Mouse (Mus musculus) right cerebral cortex, postnatal 25 days (tissue): ENCODE data around the gene Sin3a.

Experiments used
- DNase-seq: peaks from one replicate; pipeline ENCODE4 v3.0.0; 2022

The Sin3a gene

GRCm38 (mm10) chr9:57138507-57138906 lies 66.7 kb downstream of the Sin3a start:
- no peak for DNase-seq

GRCm38 (mm10) chr9:57139110-57139509 lies 67.3 kb downstream of the Sin3a start:
- DNase-seq = no peak

- DNase-seq = no peak
Measured at GRCm38 (mm10) chr9:57139571-57139970, 67.7 kb downstream of the Sin3a start.

- no peak for DNase-seq
Measured at GRCm38 (mm10) chr9:57141417-57142353, 69.8 kb downstream of the Sin3a start.

DNA sequence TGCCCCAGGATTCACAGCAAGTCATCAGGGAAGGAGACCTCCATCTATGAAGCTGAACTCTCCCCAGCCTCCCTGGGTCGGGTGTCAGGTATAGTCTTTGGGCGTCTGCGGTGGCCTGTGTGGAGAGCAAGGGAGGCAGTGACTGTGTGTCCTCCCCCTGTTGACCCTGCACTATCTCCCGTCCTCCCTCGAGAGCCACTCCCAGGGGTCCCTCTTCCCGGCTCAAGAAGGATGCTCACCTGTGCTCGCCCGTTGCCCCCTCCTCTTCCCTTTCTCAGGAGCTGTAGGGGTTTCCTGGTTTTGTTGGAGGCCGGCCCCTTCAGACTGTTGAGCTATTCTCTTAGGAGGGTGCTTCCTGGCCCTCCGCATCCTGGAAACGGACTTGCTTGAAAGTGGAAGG lies 71.4 kb downstream of the Sin3a start:
- no peak for DNase-seq

DNA sequence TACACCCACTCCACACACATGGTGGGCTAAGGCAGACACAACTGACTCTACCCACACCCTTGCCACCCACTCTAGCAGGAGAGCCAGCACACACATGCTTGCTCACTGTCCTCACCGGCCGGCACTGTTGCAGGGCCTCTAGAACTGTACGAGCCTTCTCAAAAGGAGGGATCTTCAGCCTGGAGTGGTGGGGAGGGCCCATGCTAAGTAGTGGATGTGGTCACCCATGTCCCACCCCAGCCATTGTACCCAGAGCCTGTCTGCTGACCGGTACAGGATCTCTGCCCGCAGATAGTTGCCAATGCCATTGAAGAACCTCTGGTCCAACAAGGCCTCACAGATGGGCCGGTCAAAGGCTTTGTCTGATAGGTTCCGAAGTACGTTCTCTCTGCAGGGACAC lies 73.0 kb downstream of the Sin3a start:
- no peak for DNase-seq

GRCm38 (mm10) chr9:57146451-57147066 lies 74.7 kb downstream of the Sin3a start:
- DNase-seq = no peak

- DNase-seq = no peak
Measured at GRCm38 (mm10) chr9:57147205-57148143, 75.6 kb downstream of the Sin3a start.

DNA sequence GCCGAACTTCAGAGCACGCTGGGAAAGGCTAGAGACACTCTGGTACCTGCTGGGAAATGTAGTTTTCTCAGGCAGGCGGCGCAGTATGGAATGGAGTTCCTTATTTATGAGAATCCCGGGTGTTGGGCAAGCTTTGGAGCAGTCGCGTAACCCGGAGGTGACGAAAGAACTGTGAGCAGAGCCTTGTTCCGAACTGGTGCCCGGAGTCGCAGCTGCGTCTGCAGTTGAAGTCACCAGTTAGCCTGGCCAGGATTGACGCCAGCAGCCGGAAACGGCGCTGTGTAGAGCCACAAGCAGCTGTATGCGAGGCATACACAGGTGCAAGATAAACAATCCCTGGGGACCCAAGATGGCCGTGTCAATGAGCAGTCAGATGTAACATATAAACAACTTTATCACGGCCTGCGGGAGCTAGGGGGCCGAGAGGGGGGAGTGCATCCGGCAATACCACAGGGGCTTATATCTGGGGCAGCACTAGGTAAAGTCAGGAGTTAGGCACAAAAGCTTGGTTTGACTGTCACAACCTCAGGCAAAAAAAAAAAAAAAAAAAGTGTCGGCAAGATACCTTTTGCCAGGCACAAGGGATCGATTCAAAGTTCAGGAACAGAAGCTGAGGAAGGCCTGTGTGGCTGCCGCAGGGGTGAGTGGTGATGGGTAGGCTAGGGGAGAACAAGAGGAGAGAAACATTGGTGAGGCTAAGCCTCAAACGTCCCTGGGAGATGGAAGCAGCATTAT lies 76.5 kb downstream of the Sin3a start, which contains the start of gene Neil1:
Neil1 (minus strand) TSS at position 162 of the 735 bp plus-strand sequence.
- peak; percentile 89 for DNase-seq

DNA sequence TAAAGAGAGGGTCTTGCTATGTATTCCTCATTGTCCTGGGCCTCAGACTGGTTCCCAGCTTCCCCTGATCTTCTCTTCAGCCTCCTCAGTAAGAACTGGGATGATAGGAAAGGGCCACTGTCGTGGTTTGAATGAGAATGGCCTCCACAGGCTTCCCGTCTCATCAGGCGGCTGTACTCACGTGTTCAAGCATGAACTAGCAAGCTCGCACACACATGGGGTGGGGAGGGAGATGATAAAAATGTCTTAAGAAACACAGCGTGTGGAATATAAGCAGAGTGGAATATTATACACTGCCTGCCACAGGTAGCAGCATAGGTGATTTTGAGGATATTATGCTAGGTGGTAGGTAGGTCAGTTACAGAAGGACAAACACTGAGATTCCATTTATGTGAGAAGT lies 77.2 kb downstream of the Sin3a start:
- no peak for DNase-seq

DNA sequence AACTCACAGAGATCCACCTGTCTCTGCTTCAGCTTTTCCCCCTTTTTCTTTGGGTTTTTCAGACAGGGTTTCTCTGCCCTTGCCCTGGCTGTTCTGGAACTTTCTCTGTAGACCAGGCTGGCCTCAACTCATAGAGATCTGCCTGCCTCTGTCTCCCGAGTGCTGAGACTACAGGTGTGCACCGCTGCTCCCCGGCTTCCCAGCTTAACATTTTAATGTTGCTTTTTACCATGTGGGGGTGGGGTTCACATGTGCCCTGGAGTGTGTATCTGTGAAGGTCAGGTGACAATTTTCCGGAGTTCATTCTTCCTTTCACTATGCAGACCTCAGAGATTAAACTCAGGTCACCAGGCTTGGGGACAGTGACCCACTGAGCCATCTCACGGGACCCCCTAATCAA lies 78.4 kb downstream of the Sin3a start:
- no peak for DNase-seq

DNA sequence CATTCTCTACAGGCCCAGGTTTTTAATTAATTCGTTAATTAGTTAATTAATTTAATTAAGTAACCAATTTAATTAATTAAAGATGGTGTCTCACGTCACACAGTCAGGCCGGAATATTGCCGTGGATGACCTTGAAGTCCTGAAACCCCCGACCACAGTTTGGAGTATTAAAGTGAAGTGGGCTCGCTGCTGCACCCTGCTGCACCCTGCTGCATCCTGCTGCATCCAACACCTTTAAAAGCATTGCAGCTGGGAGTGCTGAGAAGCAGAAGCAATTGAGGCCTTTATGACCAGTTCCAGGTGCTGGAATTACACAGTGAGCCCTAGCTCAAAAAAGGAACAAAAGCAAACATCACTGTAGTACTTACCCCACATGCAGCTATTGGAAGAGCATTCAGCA lies 80.5 kb downstream of the Sin3a start:
- no peak for DNase-seq

DNA sequence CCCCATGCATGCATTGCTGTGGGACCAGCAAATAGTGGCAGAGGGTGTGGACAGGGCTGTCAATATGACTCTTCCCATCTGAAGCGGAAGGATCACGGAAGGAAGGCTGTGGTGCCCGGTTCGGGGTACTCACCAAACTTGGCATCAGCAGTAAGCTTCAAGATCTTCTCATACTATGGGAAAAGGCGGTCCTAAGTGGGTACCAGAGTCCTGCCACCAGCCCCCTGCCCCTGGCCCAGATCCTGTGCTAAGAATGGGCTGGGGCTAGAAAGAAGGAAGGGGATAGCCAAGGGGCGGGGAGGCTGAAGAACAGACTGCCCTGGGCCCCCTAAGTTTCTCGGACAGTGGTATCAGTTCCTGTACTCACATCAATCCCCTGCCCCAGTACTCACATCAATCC lies 84.5 kb downstream of the Sin3a start:
- no peak for DNase-seq

DNA sequence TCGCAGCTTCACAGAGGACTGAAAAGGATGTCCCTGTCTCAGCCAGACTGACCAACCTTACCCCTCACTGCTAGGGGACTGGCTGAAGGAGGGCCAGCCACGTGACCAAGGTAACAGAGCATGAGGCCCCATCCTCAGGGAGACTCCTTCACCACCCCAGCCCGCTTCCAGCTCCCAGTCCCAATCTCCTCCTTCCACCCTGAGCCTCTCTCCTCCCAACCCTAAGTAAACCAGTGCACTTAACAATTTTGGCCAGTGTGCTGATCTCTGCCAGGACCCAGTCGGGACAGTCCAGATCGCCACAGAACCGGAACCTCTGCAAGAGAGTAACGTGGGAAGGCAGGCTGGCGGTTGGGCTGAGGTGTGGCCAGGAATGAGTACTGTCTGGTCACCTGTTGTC lies 85.0 kb downstream of the Sin3a start:
- DNase-seq = no peak

DNA sequence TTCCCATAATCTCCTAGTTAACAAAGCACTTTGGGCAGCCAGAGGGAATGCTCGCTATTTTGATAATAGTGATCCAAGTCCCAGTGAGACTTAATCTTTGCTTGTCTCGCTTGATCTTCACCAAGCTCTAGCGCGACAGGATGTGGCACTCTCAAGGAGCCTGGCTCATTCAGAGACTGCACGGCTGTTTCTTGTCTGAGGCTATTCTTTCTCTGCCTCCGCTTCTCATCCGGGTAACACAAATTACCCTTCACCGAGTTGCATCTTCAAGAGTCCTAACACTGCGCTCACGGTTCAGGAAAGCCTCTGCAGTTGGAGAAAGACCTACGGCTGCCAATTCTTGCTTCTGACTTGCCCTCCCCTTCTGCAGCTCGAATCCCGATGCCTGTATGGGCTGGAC lies 85.7 kb downstream of the Sin3a start:
- no peak for DNase-seq

- DNase-seq = peak; percentile 85
Measured at GRCm38 (mm10) chr9:57158013-57158470, 86.2 kb downstream of the Sin3a start, which contains the start of gene Commd4. TSS of gene Commd4 (minus strand) at chr9:57158331.

GRCm38 (mm10) chr9:57158506-57158905 lies 86.7 kb downstream of the Sin3a start:
- DNase-seq = no peak

DNA sequence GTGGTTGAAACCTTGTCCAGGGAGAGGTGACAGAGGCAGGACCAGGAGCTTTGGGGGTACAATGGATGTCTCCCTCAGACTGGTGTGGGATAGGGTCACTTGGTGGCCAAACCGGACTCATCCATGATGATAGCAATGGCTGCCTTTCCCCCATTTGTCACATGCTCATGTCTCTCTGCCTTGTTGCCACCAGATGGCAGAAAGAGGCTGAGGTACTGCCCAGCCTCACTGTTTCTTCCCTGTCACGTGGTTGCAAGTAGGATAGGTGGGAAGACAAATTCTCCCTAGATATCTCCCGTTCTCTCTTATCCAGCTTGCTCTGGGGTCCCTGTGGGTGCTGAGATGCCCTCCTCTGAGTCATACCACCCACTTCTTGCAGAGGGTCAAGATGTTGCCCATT lies 90.7 kb downstream of the Sin3a start:
- no peak for DNase-seq

- DNase-seq = no peak
Measured at GRCm38 (mm10) chr9:57163137-57163536, 91.3 kb downstream of the Sin3a start.

GRCm38 (mm10) chr9:57166173-57166572 lies 94.3 kb downstream of the Sin3a start:
- no peak for DNase-seq

DNA sequence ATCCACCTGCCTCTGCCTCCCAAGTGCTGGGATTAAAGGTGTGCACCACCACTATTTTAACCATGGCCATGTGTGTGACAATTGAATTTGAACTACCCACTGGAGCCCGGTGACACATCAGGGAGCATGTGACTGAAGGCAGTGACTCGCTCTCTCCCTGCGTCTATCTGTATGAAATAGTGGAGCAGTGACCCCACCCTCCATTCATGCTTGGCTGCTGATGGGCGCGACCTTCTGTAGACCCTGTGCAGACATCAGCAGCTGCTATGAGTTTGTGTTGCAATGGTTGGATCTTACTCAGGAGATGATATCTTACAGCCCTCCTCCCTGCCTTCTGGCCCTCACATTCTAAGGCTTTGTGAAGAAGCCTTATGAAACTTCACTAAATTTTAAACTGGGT lies 96.6 kb downstream of the Sin3a start:
- no peak for DNase-seq
